ENCODE assay signal across 21 mouse cellular contexts in genomic region chr12:16831071-16831470, GRCm38 (mm10). TPM values are rescaled to one million over a fixed set of nuclear protein-coding genes. Genes with fewer than 3 reads are reported as not detected.
DNase-seq lines count a peak whose midpoint lies in the region; ATAC-seq lines count a peak whose summit lies in the region.
"Had no signal": no experiment of that assay in that cellular context is flagged by ENCODE, and none has a peak within 500 bp of the region (broad histone marks: within the 10 kb centered on the region; RNA-seq: fewer than 3 reads in every experiment).

No protein-coding gene starts in this region.

- H3K27me3 ChIP-seq in hindbrain, embryonic 13.5 days: no peaks in the 10 kb centered on the region
- no peaks in the 10 kb centered on the region for H3K27me3 ChIP-seq in liver, embryonic 11.5 days (replicated peaks; ENCODE audit: control insufficient read depth, insufficient read depth, low read length)
- H3K27me3 ChIP-seq: midbrain, embryonic 12.5 days; Patski had no signal

- peaks cover 28% of the 10 kb centered on the region for H3K36me3 ChIP-seq in hindbrain, embryonic 13.5 days
- H3K36me3 ChIP-seq in liver, embryonic 11.5 days (ENCODE audit: control insufficient read depth, insufficient read depth, low read length): no peaks in the 10 kb centered on the region

- H3K4me2 ChIP-seq in hindbrain, embryonic 13.5 days: no peak overlapping the region
- no peak overlapping the region for H3K4me2 ChIP-seq in liver, embryonic 11.5 days
- H3K4me2 ChIP-seq: midbrain, embryonic 12.5 days had no signal

- H3K9me3 ChIP-seq in hindbrain, embryonic 13.5 days: no peaks in the 10 kb centered on the region
- H3K9me3 ChIP-seq in liver, embryonic 11.5 days (ENCODE audit: control insufficient read depth, low read length): no peaks in the 10 kb centered on the region
- H3K9me3 ChIP-seq: midbrain, embryonic 12.5 days had no signal

- peak; percentile 16 for DNase-seq in 3T3-L1 (ENCODE audit: low read depth, low spot score)
- peak; percentile 10 for DNase-seq in ES-CJ7 (ENCODE audit: low read depth, low spot score)
- DNase-seq in kidney, adult 18-20 months: peak; percentile 24
- DNase-seq in kidney, postnatal 14 days: peak; percentile 39
- no peak for DNase-seq in cerebellum, postnatal 4 days (ENCODE audit: low spot score in 2 of 2)
- no peak for DNase-seq in left cerebral cortex, adult 8-10 months (ENCODE audit: low spot score in 2 of 2)
- DNase-seq in liver, embryonic 11.5 days (ENCODE audit: low spot score): no peak
- DNase-seq: adrenal gland, postnatal 25 days; cerebellum, adult 11 months; cerebellum, postnatal 10 days; gastrocnemius, postnatal 14 days; layer of hippocampus, postnatal 36 days; left cerebral cortex, postnatal 4 days; liver; liver, postnatal 0 days; lung, postnatal 4 days; right cerebral cortex, postnatal 14 days; thymus, adult 18-20 months had no signal

- no peak overlapping the region for H3K9ac ChIP-seq in hindbrain, embryonic 13.5 days
- no peak overlapping the region for H3K9ac ChIP-seq in liver, embryonic 11.5 days (ENCODE audit: low read depth, low read length)
- H3K9ac ChIP-seq: liver, postnatal 0 days; midbrain, embryonic 12.5 days had no signal

- peaks cover 7% of the 10 kb centered on the region; the same call in 1 of the 2 replicates for H3K4me1 ChIP-seq in hindbrain, embryonic 13.5 days (replicated peaks)
- H3K4me1 ChIP-seq in liver, embryonic 11.5 days (replicated peaks; ENCODE audit: control insufficient read depth, insufficient read depth, low read length): no peaks in the 10 kb centered on the region
- H3K4me1 ChIP-seq: midbrain, embryonic 12.5 days had no signal

- H3K4me3 ChIP-seq in hindbrain, embryonic 13.5 days: no peak overlapping the region
- H3K4me3 ChIP-seq in liver, embryonic 11.5 days (ENCODE audit: low read depth, low read length): no peak overlapping the region
- H3K4me3 ChIP-seq: midbrain, embryonic 12.5 days had no signal

- WGBS in hindbrain, embryonic 13.5 days: 75% methylated on average over 4 of the region's 4 CpGs
- WGBS in liver, embryonic 11.5 days: 55% methylated on average over 4 of the region's 4 CpGs

- ATAC-seq in hindbrain, embryonic 13.5 days (ENCODE audit: low FRiP score): no peak
- no peak for ATAC-seq in liver, embryonic 11.5 days (replicated peaks; ENCODE audit: low FRiP score)
- ATAC-seq: liver, postnatal 0 days; Patski had no signal

- no peak overlapping the region for H3K27ac ChIP-seq in hindbrain, embryonic 13.5 days
- no peak overlapping the region for H3K27ac ChIP-seq in liver, embryonic 11.5 days (ENCODE audit: low read depth, low read length)
- H3K27ac ChIP-seq: midbrain, embryonic 12.5 days had no signal

RNA-seq across cellular contexts. Expression of gene E2f6, which starts 20.3 kb away (rescaled TPM):
- polyA plus RNA-seq in hindbrain, embryonic 13.5 days (2015; fragmentation: Nextera tagmentation; extraction: Ambion mirVana): 35.5 and 37.5 TPM in 2 replicates
- total RNA-seq in left cerebral cortex, adult 8-10 months (2022): 10 to 100 TPM; 32.1 to 36.6 (median 34.6) TPM
- 42.7 and 49.0 TPM in 2 replicates for polyA plus RNA-seq in liver, embryonic 11.5 days (2014; fragmentation: Nextera tagmentation; extraction: Ambion mirVana)

RNA-seq across cellular contexts. Expression of gene Greb1, which starts 30.4 kb away (rescaled TPM):
- 1.5 and 2.5 TPM in 2 replicates for polyA plus RNA-seq in hindbrain, embryonic 13.5 days (2015; fragmentation: Nextera tagmentation; extraction: Ambion mirVana)
- 1 to 10 TPM in 2 of 4 experiments, under 1 TPM in 2; 0.63 to 1.5 (median 1.2) TPM for total RNA-seq in left cerebral cortex, adult 8-10 months (2022)
- polyA plus RNA-seq in liver, embryonic 11.5 days (2014; fragmentation: Nextera tagmentation; extraction: Ambion mirVana): 4.3 and 5.5 TPM in 2 replicates

Comparison
In these comparisons a context has a peak if more than half of its experiments do, and no peak if none do; other contexts are left out.
1. DNase-seq: peak in 3T3-L1 (single experiment), ES-CJ7 (single experiment), kidney, adult 18-20 months (single experiment) and kidney, postnatal 14 days (single experiment); none in cerebellum, postnatal 4 days (0 of 2), left cerebral cortex, adult 8-10 months (0 of 2) and liver, embryonic 11.5 days (single experiment).